Mouse (Mus musculus): ENCODE data around the gene Nxph3.

DNA sequence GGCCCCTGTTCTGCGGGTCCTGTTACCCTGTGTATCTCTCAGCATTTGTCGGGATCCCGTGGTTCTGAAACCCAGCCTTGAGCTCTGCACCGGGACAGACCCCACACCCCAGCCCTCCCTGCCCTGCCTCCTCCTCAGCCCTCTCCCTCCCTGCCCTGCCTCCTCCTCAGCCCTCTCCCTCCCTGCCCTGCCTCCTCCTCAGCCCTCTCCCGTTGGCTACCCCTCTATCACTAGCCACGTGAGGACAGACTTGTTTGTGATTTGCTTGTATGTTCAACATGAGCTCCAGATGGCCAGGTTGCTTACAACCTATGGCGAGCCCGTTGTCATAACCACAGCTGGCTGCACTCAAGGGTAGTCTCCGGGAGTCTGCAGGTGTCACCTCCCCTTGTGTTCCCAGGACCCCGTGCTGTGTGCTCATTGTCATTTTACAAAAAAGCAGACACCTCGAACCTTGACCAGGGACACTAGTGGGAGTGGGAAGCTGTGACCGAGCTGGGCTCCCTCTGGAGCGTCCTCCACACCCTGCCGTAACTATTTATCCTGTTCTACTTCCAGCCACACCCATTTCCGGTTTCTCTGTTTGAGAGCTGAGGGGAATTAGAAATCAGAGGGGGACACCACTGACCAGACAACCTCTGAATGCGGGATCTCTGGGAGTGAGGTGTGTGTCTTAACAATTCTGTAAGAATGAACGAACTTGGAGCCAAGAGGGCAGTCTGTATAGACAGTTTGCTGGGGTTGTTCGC, 26.4 kb upstream of the Nxph3 start:
- no peak for TF ChIP-seq GATA1 (IDR thresholded peaks at IDR 0.05; ENCODE audit: borderline replicate concordance, low read length)
- no peak for TF ChIP-seq FLI1 (IDR thresholded peaks at IDR 0.05; ENCODE audit: low read length)

Measured in megakaryocyte, embryonic 14.5 days (primary cell).